Mouse (Mus musculus): ENCODE results near the gene Pnpla7. TPM values are rescaled to one million over a fixed set of nuclear protein-coding genes. Genes with fewer than 3 reads are reported as not detected.

Pnpla7 gene
- polyA plus RNA-seq, 1 experiment from 2014 or later: 7.4 TPM

GRCm38 (mm10) chr2:25087842-25088241 lies 112.0 kb downstream of the Pnpla7 start:
- no peak for ATAC-seq (ENCODE audit: low FRiP score, low read depth)

GRCm38 (mm10) chr2:25088636-25089035 lies 112.8 kb downstream of the Pnpla7 start:
- no peak overlapping the region for H3K27ac ChIP-seq
- H3K4me3 ChIP-seq: no peak overlapping the region
- WGBS: 83% methylated on average over 3 of the region's 3 CpGs
- H3K36me3 ChIP-seq: no peaks in the 10 kb centered on the region
- no peaks in the 10 kb centered on the region for H3K9me3 ChIP-seq
- H3K4me2 ChIP-seq (replicated peaks): no peak overlapping the region
- no peak for ATAC-seq (ENCODE audit: low FRiP score, low read depth)
- no peaks in the 10 kb centered on the region for H3K4me1 ChIP-seq
- peaks cover 8% of the 10 kb centered on the region for H3K27me3 ChIP-seq
- H3K9ac ChIP-seq: no peak overlapping the region

More at GRCm38 (mm10) chr2:25087842-25088241, 112.0 kb downstream of the Pnpla7 start:
- no peaks in the 10 kb centered on the region for H3K4me1 ChIP-seq
- no peak overlapping the region for H3K9ac ChIP-seq
- no peaks in the 10 kb centered on the region for H3K9me3 ChIP-seq
- no peak overlapping the region for H3K27ac ChIP-seq
- no peak overlapping the region for H3K4me3 ChIP-seq
- WGBS: 95% methylated on average over 2 of the region's 2 CpGs
- no peak overlapping the region for H3K4me2 ChIP-seq (replicated peaks)
- 0 out of 2 replicates have a peak, but pooled peaks cover under 1% of the 10 kb centered on the region for H3K27me3 ChIP-seq
- no peaks in the 10 kb centered on the region for H3K36me3 ChIP-seq

- H3K36me3 ChIP-seq: no peaks in the 10 kb centered on the region
- H3K27me3 ChIP-seq: peaks cover 42% of the 10 kb centered on the region
- H3K4me3 ChIP-seq: peak overlapping the region; percentile 11
- WGBS: 35% methylated on average over 17 of the region's 17 CpGs
- no peaks in the 10 kb centered on the region for H3K9me3 ChIP-seq
- H3K27ac ChIP-seq: no peak overlapping the region
- H3K4me2 ChIP-seq (replicated peaks): peak overlapping the region; percentile 43
- peak overlapping the region; percentile 19; the same call in 1 of the 2 replicates for H3K9ac ChIP-seq
- peaks cover 7% of the 10 kb centered on the region; the same call in 1 of the 2 replicates for H3K4me1 ChIP-seq
- no peak for ATAC-seq (ENCODE audit: low FRiP score, low read depth)
Measured at GRCm38 (mm10) chr2:25094785-25095108, 118.9 kb downstream of the Pnpla7 start.

GRCm38 (mm10) chr2:25095109-25095850 lies 119.4 kb downstream of the Pnpla7 start, which contains the start of gene Noxa1:
TSS of gene Noxa1 (minus strand) at chr2:25095149.
- Histone ChIP-seq H3K36me3 (no peaks in the 10 kb centered on the region), H3K9me3 (no peaks in the 10 kb centered on the region), H3K4me2 (replicated peaks) (peak within 1 kb of the TSS; percentile 43), H3K4me1 (peaks cover 7% of the 10 kb centered on the region; the same call in 1 of the 2 replicates), H3K27ac (no peak within 1 kb of the TSS), H3K9ac (peak within 1 kb of the TSS; percentile 19; the same call in 1 of the 2 replicates), H3K27me3 (peaks cover 42% of the 10 kb centered on the region), H3K4me3 (peak within 1 kb of the TSS; percentile 11)
- 46% methylated on average over 28 of the region's 28 CpGs for WGBS
- peak; percentile 71; the same call in 1 of the 2 replicates for ATAC-seq (ENCODE audit: low FRiP score, low read depth)

GRCm38 (mm10) chr2:25098005-25098615 lies 122.3 kb downstream of the Pnpla7 start:
- Histone ChIP-seq H3K4me1 (peaks cover 7% of the 10 kb centered on the region; the same call in 1 of the 2 replicates), H3K36me3 (no peaks in the 10 kb centered on the region), H3K9ac (no peak overlapping the region), H3K27me3 (peaks cover 40% of the 10 kb centered on the region), H3K9me3 (no peaks in the 10 kb centered on the region), H3K4me2 (replicated peaks) (no peak overlapping the region), H3K27ac (no peak overlapping the region), H3K4me3 (no peak overlapping the region)
- no peak for ATAC-seq (ENCODE audit: low FRiP score, low read depth)
- WGBS: 77% methylated on average over 3 of the region's 3 CpGs

- no peak; the same call in 1 of the 2 replicates for ATAC-seq (ENCODE audit: low FRiP score, low read depth)
Measured at GRCm38 (mm10) chr2:25098956-25099355, 123.1 kb downstream of the Pnpla7 start.

GRCm38 (mm10) chr2:25099703-25100102 lies 123.9 kb downstream of the Pnpla7 start:
- H3K9me3 ChIP-seq: no peaks in the 10 kb centered on the region
- no peak overlapping the region for H3K9ac ChIP-seq
- peaks cover 26% of the 10 kb centered on the region for H3K27me3 ChIP-seq
- no peak for ATAC-seq (ENCODE audit: low FRiP score, low read depth)
- 74% methylated on average over 3 of the region's 3 CpGs for WGBS
- H3K27ac ChIP-seq: no peak overlapping the region
- no peak overlapping the region for H3K4me3 ChIP-seq
- no peaks in the 10 kb centered on the region for H3K36me3 ChIP-seq
- peaks cover 6% of the 10 kb centered on the region; the same call in 1 of the 2 replicates for H3K4me1 ChIP-seq
- H3K4me2 ChIP-seq (replicated peaks): no peak overlapping the region

More at GRCm38 (mm10) chr2:25098956-25099355, 123.1 kb downstream of the Pnpla7 start:
- no peaks in the 10 kb centered on the region for H3K36me3 ChIP-seq
- no peaks in the 10 kb centered on the region for H3K9me3 ChIP-seq
- H3K27me3 ChIP-seq: peaks cover 33% of the 10 kb centered on the region
- WGBS: 57% methylated on average over 5 of the region's 5 CpGs
- H3K4me2 ChIP-seq (replicated peaks): no peak overlapping the region
- peaks cover 7% of the 10 kb centered on the region; the same call in 1 of the 2 replicates for H3K4me1 ChIP-seq
- no peak overlapping the region for H3K4me3 ChIP-seq
- H3K9ac ChIP-seq: no peak overlapping the region
- no peak overlapping the region for H3K27ac ChIP-seq

Small RNA genes lying within 50 kb of the gene (microRNA-seq; reads per million reads assigned to microRNA genes)
- gene Gm22875: not detected
- not detected for gene Gm24328
- gene Mir7664: not detected

Other genes starting within 250 kb of the Pnpla7 start
- 1.1 and 2.6 TPM in 2 replicates for gene Cacna1b, start 212.9 kb upstream of the Pnpla7 start, polyA plus RNA-seq (2015; fragmentation: Nextera tagmentation; extraction: Ambion mirVana)
- 119 and 122 TPM in 2 replicates for gene Ehmt1, start 56.4 kb upstream of the Pnpla7 start, polyA plus RNA-seq (2015; fragmentation: Nextera tagmentation; extraction: Ambion mirVana)
- gene Arrdc1, start 40.8 kb upstream of the Pnpla7 start, polyA plus RNA-seq (2015; fragmentation: Nextera tagmentation; extraction: Ambion mirVana): 28.0 and 28.9 TPM in 2 replicates
- gene Zmynd19, start 26.2 kb upstream of the Pnpla7 start, polyA plus RNA-seq (2015; fragmentation: Nextera tagmentation; extraction: Ambion mirVana): 17.6 and 19.8 TPM in 2 replicates
- gene Dph7, start 13.6 kb upstream of the Pnpla7 start, polyA plus RNA-seq (2015; fragmentation: Nextera tagmentation; extraction: Ambion mirVana): 34.4 and 36.3 TPM in 2 replicates
- 132 and 139 TPM in 2 replicates for gene Mrpl41, start 935 bp upstream of the Pnpla7 start, polyA plus RNA-seq (2015; fragmentation: Nextera tagmentation; extraction: Ambion mirVana)
- 75.9 and 82.9 TPM in 2 replicates for gene Nsmf, start 78.3 kb downstream of the Pnpla7 start, polyA plus RNA-seq (2015; fragmentation: Nextera tagmentation; extraction: Ambion mirVana)
- not detected in 2 replicates for gene Entpd8, start 104.3 kb downstream of the Pnpla7 start, polyA plus RNA-seq (2015; fragmentation: Nextera tagmentation; extraction: Ambion mirVana)
- gene Noxa1, start 119.1 kb downstream of the Pnpla7 start, polyA plus RNA-seq (2015; fragmentation: Nextera tagmentation; extraction: Ambion mirVana): 0.11 TPM in 1 of 2 replicates, not detected in the other
- gene Nrarp, start 204.7 kb downstream of the Pnpla7 start, polyA plus RNA-seq (2015; fragmentation: Nextera tagmentation; extraction: Ambion mirVana): 12.6 and 15.3 TPM in 2 replicates
- 4.1 and 4.8 TPM in 2 replicates for gene Tor4a, start 220.9 kb downstream of the Pnpla7 start, polyA plus RNA-seq (2015; fragmentation: Nextera tagmentation; extraction: Ambion mirVana)
- gene Nelfb, start 235.5 kb downstream of the Pnpla7 start, polyA plus RNA-seq (2015; fragmentation: Nextera tagmentation; extraction: Ambion mirVana): 122 and 124 TPM in 2 replicates
- gene Stpg3, start 238.6 kb downstream of the Pnpla7 start, polyA plus RNA-seq (2015; fragmentation: Nextera tagmentation; extraction: Ambion mirVana): 0.11 TPM in 1 of 2 replicates, not detected in the other
- not detected in 2 replicates for gene Fam166a, start 242.7 kb downstream of the Pnpla7 start, polyA plus RNA-seq (2015; fragmentation: Nextera tagmentation; extraction: Ambion mirVana)
- 423 and 425 TPM in 2 replicates for gene Tubb4b, start 248.7 kb downstream of the Pnpla7 start, polyA plus RNA-seq (2015; fragmentation: Nextera tagmentation; extraction: Ambion mirVana)

Measured in limb, embryonic 13.5 days (tissue).